Mouse (Mus musculus) ES-E14 (cell line): Measurements from ENCODE around the gene Hspb3. TPM values are rescaled to one million over a fixed set of nuclear protein-coding genes. Genes with fewer than 3 reads are reported as not detected.

ENCODE experiments used
- DNase-seq: peaks from one replicate; pipeline ENCODE4 v3.0.0-alpha.2; 2013; ENCODE audit warnings: low read depth, low spot score
- H3K27ac ChIP-seq: 2 replicates; pipeline ENCODE4 v1.5.1; 2012; ENCODE audit warnings: low read depth, mild to moderate bottlenecking, low read length, moderate library complexity, mixed read lengths; ENCODE audit not compliant: poor library complexity, insufficient read depth, severe bottlenecking
- H3K36me3 ChIP-seq: 2 replicates; pipeline ENCODE4 v1.6.1; 2012; ENCODE audit warnings: mild to moderate bottlenecking, low read length, moderate library complexity, mixed read lengths; ENCODE audit not compliant: control insufficient read depth, poor library complexity, insufficient read depth, severe bottlenecking
- H3K4me1 ChIP-seq, 2 experiments: fragments of 150-350 bp in 1 of 2; sonication (generic) in 1 of 2; 2 replicates each; pipeline ENCODE4 v1.6.1; 2012; ENCODE audit warnings: low read length in 2 of 2, mild to moderate bottlenecking in 1 of 2, mixed read lengths in 1 of 2; ENCODE audit not compliant: control insufficient read depth in 2 of 2, insufficient read depth in 2 of 2, poor library complexity in 1 of 2
- H3K4me3 ChIP-seq, 2 experiments: fragments of 150-350 bp in 1 of 2; sonication (generic) in 1 of 2; 2 replicates each; pipeline ENCODE4 v1.5.1; 2012; ENCODE audit warnings: low read length in 2 of 2, low read depth in 1 of 2, mild to moderate bottlenecking in 1 of 2, mixed read lengths in 1 of 2; ENCODE audit not compliant: insufficient read depth in 1 of 2, poor library complexity in 1 of 2, severe bottlenecking in 1 of 2
- H3K9ac ChIP-seq: 2 replicates; pipeline ENCODE4 v1.6.1; 2012; ENCODE audit warnings: low read depth, mild to moderate bottlenecking, low read length, mixed read lengths; ENCODE audit not compliant: poor library complexity, insufficient read depth, severe bottlenecking
- H3K9me3 ChIP-seq: fragments of 150-350 bp; sonication (generic); 2 replicates; pipeline ENCODE4 v1.6.1; 2012; ENCODE audit warnings: low read depth, mild to moderate bottlenecking, low read length; ENCODE audit not compliant: control insufficient read depth, insufficient read depth
- CHD2 ChIP-seq: IDR thresholded peaks from 2 replicates; pipeline ENCODE4 v1.6.1; 2014; ENCODE audit warnings: mild to moderate bottlenecking, low read depth, low read length, inconsistent platforms
- HCFC1 ChIP-seq: IDR thresholded peaks from 2 replicates; pipeline ENCODE4 v1.6.1; 2012; ENCODE audit warnings: low read length, inconsistent platforms, borderline replicate concordance; ENCODE audit not compliant: insufficient read depth
- MAFK ChIP-seq: IDR thresholded peaks from 2 replicates; pipeline ENCODE4 v1.6.1; 2014; ENCODE audit warnings: mild to moderate bottlenecking, low read depth, low read length, inconsistent platforms; ENCODE audit not compliant: insufficient read depth
- ZC3H11A ChIP-seq: IDR thresholded peaks from 2 replicates; pipeline ENCODE4 v1.6.1; 2012; ENCODE audit warnings: low read depth, mild to moderate bottlenecking, inconsistent platforms, low read length, borderline replicate concordance
- ZNF384 ChIP-seq: IDR thresholded peaks from 2 replicates; pipeline ENCODE4 v1.6.1; 2012; ENCODE audit warnings: low read depth, low read length, inconsistent platforms
- in situ Hi-C, 2 experiments: fragments of 600-800 bp; cut with MboI; formaldehyde crosslinking; loops; one replicate each; pipeline ENCODE4 v1.15.1; 2025; ENCODE audit warnings: low sequenced_read_pairs in 2 of 2, inconsistent platforms in 1 of 2; ENCODE audit not compliant: unreplicated experiment in 2 of 2
- total RNA-seq: library from RNA; depleted of rRNA; stranded (reverse); fragments of 300-350 nt; gene quantifications from 2 replicates; pipeline ENCODE4 v1.2.3, GENCODE M21; 2012

Gene Hspb3
- total RNA-seq, 1 experiment: not detected

GRCm38 (mm10) chr13:113689883-113690282 is 26.4 kb upstream of the Hspb3 start:
- Histone ChIP-seq H3K36me3 (no peaks in the 10 kb centered on the region), H3K4me3 (no peak overlapping the region), H3K9me3 (no peaks in the 10 kb centered on the region), H3K4me1 (peaks cover 0 to 2% of the 10 kb centered on the region in 2 experiments; a peak in 1 of 4 replicates), H3K9ac (no peak overlapping the region), H3K27ac (no peak overlapping the region)
- no peak for DNase-seq
- in situ Hi-C loops: loop anchor here in 1 of 2 experiments (10.0 kb wide), 1 partner anchor 175 kb away; no protein-coding TSS in a partner anchor
- TF ChIP-seq ZC3H11A: no peak
- TF ChIP-seq ZNF384: no peak
- TF ChIP-seq MAFK: no peak

DNA sequence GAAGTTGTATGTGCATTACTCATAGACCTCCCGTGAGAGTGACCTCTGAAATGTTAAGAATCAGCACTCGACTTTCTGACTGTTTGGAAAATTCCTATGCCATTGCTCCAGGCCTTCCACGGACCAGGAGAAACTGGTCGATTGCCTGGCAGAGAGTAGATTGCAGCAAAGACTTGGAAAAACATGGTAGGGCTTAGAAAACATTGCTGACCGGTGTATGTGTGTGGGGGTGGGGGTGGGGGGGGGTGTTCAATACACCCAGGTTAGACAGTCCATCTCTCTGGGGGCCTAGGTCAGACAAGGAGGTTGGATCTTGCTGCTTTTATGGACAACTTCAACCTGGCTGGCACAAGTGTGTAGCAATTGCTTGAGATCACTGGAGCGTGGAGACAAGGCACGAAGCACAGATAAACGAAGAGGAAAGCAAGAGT is 23.2 kb upstream of the Hspb3 start:
- Histone ChIP-seq H3K9ac (no peak overlapping the region), H3K4me1 (peaks cover 0 to under 1% of the 10 kb centered on the region in 2 experiments; a peak in 1 of 4 replicates), H3K36me3 (no peaks in the 10 kb centered on the region), H3K27ac (no peak overlapping the region), H3K9me3 (no peaks in the 10 kb centered on the region), H3K4me3 (no peak overlapping the region)
- in situ Hi-C loops: no loop called here
- TF ChIP-seq ZC3H11A (no peak), MAFK (no peak), ZNF384 (no peak), CHD2 (no peak), HCFC1 (no peak)
- no peak for DNase-seq

- Histone ChIP-seq H3K9me3 (no peaks in the 10 kb centered on the region), H3K4me1 (no peaks in the 10 kb centered on the region), H3K4me3 (no peak overlapping the region), H3K36me3 (no peaks in the 10 kb centered on the region), H3K9ac (no peak overlapping the region), H3K27ac (no peak overlapping the region)
- in situ Hi-C loops: no loop called here
- TF ChIP-seq HCFC1: no peak
- TF ChIP-seq MAFK: no peak
- TF ChIP-seq ZC3H11A: no peak
- no peak for TF ChIP-seq ZNF384
- TF ChIP-seq CHD2: no peak
- no peak for DNase-seq
Observed at GRCm38 (mm10) chr13:113682821-113683220, 19.3 kb upstream of the Hspb3 start.

GRCm38 (mm10) chr13:113680646-113681045 is 17.2 kb upstream of the Hspb3 start:
- H3K9ac ChIP-seq: no peak overlapping the region
- TF ChIP-seq CHD2 (no peak), MAFK (no peak), HCFC1 (no peak), ZNF384 (no peak)
- in situ Hi-C loops: no loop called here
- H3K9me3 ChIP-seq: no peaks in the 10 kb centered on the region
- DNase-seq: no peak
- H3K27ac ChIP-seq: no peak overlapping the region
- H3K36me3 ChIP-seq: no peaks in the 10 kb centered on the region
- no peaks in the 10 kb centered on the region for H3K4me1 ChIP-seq
- no peak overlapping the region for H3K4me3 ChIP-seq

DNA sequence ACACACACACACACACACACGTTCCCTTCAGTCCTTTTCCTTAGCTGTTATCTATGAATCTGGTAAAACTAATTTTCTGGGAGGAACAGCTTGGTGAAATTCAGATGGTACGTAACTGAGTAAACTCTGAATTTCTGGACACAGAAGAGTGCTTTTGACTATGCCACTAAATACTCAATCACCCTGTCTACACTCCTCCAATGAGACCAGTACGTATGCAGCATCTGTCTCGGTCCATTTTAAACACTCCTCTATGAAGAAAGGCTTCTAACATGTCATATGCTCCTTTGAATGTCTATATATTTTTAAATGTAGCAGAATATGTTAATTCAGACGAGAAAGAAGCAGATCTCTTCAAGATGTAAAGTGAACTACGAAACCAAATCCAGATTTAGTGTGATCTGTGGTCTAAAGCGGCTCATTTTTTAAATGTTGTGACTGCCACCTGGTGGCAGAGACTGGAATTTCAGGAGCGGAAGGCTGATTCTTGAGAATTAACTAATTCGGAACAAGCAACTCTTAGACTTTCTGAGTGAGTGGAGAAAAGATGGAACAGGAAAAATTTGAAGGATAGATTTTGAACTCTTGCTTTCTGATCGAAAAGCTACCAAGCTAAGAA is 6.1 kb upstream of the Hspb3 start:
- TF ChIP-seq ZC3H11A: peak; percentile 60; the same call in 1 of the 2 replicates
- no peak for TF ChIP-seq ZNF384
- Histone ChIP-seq H3K4me1 (no peaks in the 10 kb centered on the region), H3K9me3 (no peaks in the 10 kb centered on the region), H3K9ac (no peak overlapping the region), H3K4me3 (no peak overlapping the region), H3K36me3 (no peaks in the 10 kb centered on the region), H3K27ac (no peak overlapping the region)
- peak; percentile 71 for DNase-seq
- in situ Hi-C loops: no loop called here
